Mouse (Mus musculus) lung, embryonic 15.5 days (tissue): ENCODE results near the gene Gbp8. TPM values are rescaled to one million over a fixed set of nuclear protein-coding genes. Genes with fewer than 3 reads are reported as not detected.
"Not testable (repeated sequence)": the region's sequence is repeated elsewhere in the genome, so short reads cannot be mapped to it uniquely, and the experiment has no call there.

Source experiments
- ATAC-seq: fragments of 200-750 bp; cut with Nextera tagmentation; 2 replicates; pipeline ENCODE4 v1.8.0; 2017; ENCODE audit warnings: moderate number of reproducible peaks, borderline replicate concordance; ENCODE audit not compliant: low FRiP score, low TSS enrichment; ENCODE audit errors: extremely low read depth
- H3K27ac ChIP-seq: fragments of 300-500 bp; sonication (generic); 2 replicates; pipeline ENCODE4 v1.5.1; 2015; ENCODE audit warnings: moderate library complexity, mild to moderate bottlenecking, inconsistent platforms
- H3K27me3 ChIP-seq: fragments of 300-500 bp; sonication (generic); 2 replicates; pipeline ENCODE4 v1.6.1; 2015; ENCODE audit warnings: inconsistent platforms
- H3K36me3 ChIP-seq: fragments of 300-500 bp; sonication (generic); 2 replicates; pipeline ENCODE4 v1.6.1; 2015; ENCODE audit warnings: inconsistent platforms
- H3K4me1 ChIP-seq: fragments of 300-500 bp; sonication (generic); 2 replicates; pipeline ENCODE4 v1.6.1; 2015; ENCODE audit warnings: inconsistent platforms
- H3K4me2 ChIP-seq: fragments of 300-500 bp; sonication (generic); 2 replicates; pipeline ENCODE4 v1.6.1; 2015; ENCODE audit warnings: inconsistent platforms, mild to moderate bottlenecking, moderate library complexity
- H3K4me3 ChIP-seq: fragments of 300-500 bp; sonication (generic); 2 replicates; pipeline ENCODE4 v1.5.1; 2015; ENCODE audit warnings: mild to moderate bottlenecking, inconsistent platforms
- H3K9ac ChIP-seq: fragments of 300-500 bp; sonication (generic); 2 replicates; pipeline ENCODE4 v1.6.1; 2015; ENCODE audit warnings: inconsistent platforms
- H3K9me3 ChIP-seq: fragments of 300-500 bp; sonication (generic); 2 replicates; pipeline ENCODE4 v1.6.1; 2016; ENCODE audit warnings: inconsistent platforms
- WGBS: fragments of 180-500 bp; shearing (Covaris S2); methylation state at CpG from one replicate; pipeline ENCODE4 v1.1.7; 2015; 5-methylcytosine and 5-hydroxymethylcytosine counted together
- polyA plus RNA-seq: library from polyadenylated mRNA; unstranded; fragments of >200 nt; fragmentation: Nextera tagmentation; extraction: Ambion mirVana; gene quantifications from 2 replicates; pipeline ENCODE4 v1.2.1, GENCODE M21; 2015

Gbp8 gene
- polyA plus RNA-seq, 1 experiment from 2014 or later: 1.3 TPM

GRCm38 (mm10) chr5:105053471-105054169 is 85.7 kb downstream of the Gbp8 start:
- WGBS: 63% methylated on average over 1 of the region's 1 CpGs
- not testable (repeated sequence) for H3K4me3 ChIP-seq, ATAC-seq, H3K27ac ChIP-seq, H3K4me2 ChIP-seq, H3K36me3 ChIP-seq, H3K9me3 ChIP-seq, H3K9ac ChIP-seq, H3K4me1 ChIP-seq, H3K27me3 ChIP-seq

GRCm38 (mm10) chr5:105032362-105032761 is 107.0 kb downstream of the Gbp8 start:
- Histone ChIP-seq H3K4me2 (no peak overlapping the region), H3K9ac (no peak overlapping the region), H3K9me3 (no peaks in the 10 kb centered on the region), H3K27ac (no peak overlapping the region), H3K27me3 (no peaks in the 10 kb centered on the region), H3K4me3 (no peak overlapping the region), H3K36me3 (no peaks in the 10 kb centered on the region), H3K4me1 (no peaks in the 10 kb centered on the region)
- ATAC-seq: no peak
- 54% methylated on average over 2 of the region's 2 CpGs for WGBS

- Histone ChIP-seq H3K27ac (no peak overlapping the region), H3K4me1 (no peaks in the 10 kb centered on the region), H3K4me3 (no peak overlapping the region), H3K36me3 (no peaks in the 10 kb centered on the region), H3K27me3 (no peaks in the 10 kb centered on the region), H3K4me2 (no peak overlapping the region), H3K9me3 (no peaks in the 10 kb centered on the region), H3K9ac (no peak overlapping the region)
- 58% methylated on average over 1 of the region's 1 CpGs for WGBS
- ATAC-seq: no peak
Measured at GRCm38 (mm10) chr5:105012551-105012950, 126.8 kb downstream of the Gbp8 start.

- Histone ChIP-seq H3K4me3 (no peak overlapping the region), H3K4me1 (no peaks in the 10 kb centered on the region), H3K27ac (no peak overlapping the region), H3K9ac (no peak overlapping the region), H3K36me3 (no peaks in the 10 kb centered on the region), H3K9me3 (no peaks in the 10 kb centered on the region), H3K4me2 (no peak overlapping the region), H3K27me3 (no peaks in the 10 kb centered on the region)
- no peak for ATAC-seq
- WGBS: 78% methylated on average over 4 of the region's 4 CpGs
Measured at GRCm38 (mm10) chr5:105011570-105011969, 127.8 kb downstream of the Gbp8 start.

GRCm38 (mm10) chr5:105010376-105010775 is 129.0 kb downstream of the Gbp8 start:
- H3K27ac ChIP-seq: no peak overlapping the region
- ATAC-seq: no peak
- no peaks in the 10 kb centered on the region for H3K4me1 ChIP-seq
- no peak overlapping the region for H3K4me2 ChIP-seq
- H3K9ac ChIP-seq: no peak overlapping the region
- H3K27me3 ChIP-seq: no peaks in the 10 kb centered on the region
- no peak overlapping the region for H3K4me3 ChIP-seq
- no peaks in the 10 kb centered on the region for H3K9me3 ChIP-seq
- no peaks in the 10 kb centered on the region for H3K36me3 ChIP-seq

GRCm38 (mm10) chr5:104989411-104989810 is 149.9 kb downstream of the Gbp8 start:
- WGBS: 75% methylated on average over 2 of the region's 2 CpGs
- ATAC-seq: no peak
- Histone ChIP-seq H3K4me3 (no peak overlapping the region), H3K27me3 (no peaks in the 10 kb centered on the region), H3K27ac (no peak overlapping the region), H3K4me1 (no peaks in the 10 kb centered on the region), H3K36me3 (no peaks in the 10 kb centered on the region), H3K4me2 (no peak overlapping the region), H3K9ac (no peak overlapping the region), H3K9me3 (no peaks in the 10 kb centered on the region)

GRCm38 (mm10) chr5:104988000-104988399 is 151.3 kb downstream of the Gbp8 start:
- H3K27me3 ChIP-seq: no peaks in the 10 kb centered on the region
- no peak overlapping the region for H3K9ac ChIP-seq
- 57% methylated on average over 2 of the region's 2 CpGs for WGBS
- H3K4me1 ChIP-seq: no peaks in the 10 kb centered on the region
- no peak overlapping the region for H3K27ac ChIP-seq
- H3K4me3 ChIP-seq: no peak overlapping the region
- no peak overlapping the region for H3K4me2 ChIP-seq
- no peaks in the 10 kb centered on the region for H3K9me3 ChIP-seq
- ATAC-seq: no peak
- no peaks in the 10 kb centered on the region for H3K36me3 ChIP-seq

- no peaks in the 10 kb centered on the region for H3K4me1 ChIP-seq
- H3K36me3 ChIP-seq: no peaks in the 10 kb centered on the region
- no peak overlapping the region for H3K4me3 ChIP-seq
- no peaks in the 10 kb centered on the region for H3K9me3 ChIP-seq
- H3K9ac ChIP-seq: no peak overlapping the region
- H3K27me3 ChIP-seq: no peaks in the 10 kb centered on the region
- ATAC-seq: no peak
- 54% methylated on average over 1 of the region's 1 CpGs for WGBS
- H3K4me2 ChIP-seq: no peak overlapping the region
- H3K27ac ChIP-seq: no peak overlapping the region
Measured at GRCm38 (mm10) chr5:104986706-104987105, 152.6 kb downstream of the Gbp8 start.

- H3K9me3 ChIP-seq: no peaks in the 10 kb centered on the region
- no peak within 1 kb of the TSS for H3K27ac ChIP-seq
- peak within 1 kb of the TSS; percentile 43 for H3K4me2 ChIP-seq
- ATAC-seq: no peak
- no peaks in the 10 kb centered on the region for H3K27me3 ChIP-seq
- no peaks in the 10 kb centered on the region for H3K36me3 ChIP-seq
- no peaks in the 10 kb centered on the region for H3K4me1 ChIP-seq
- H3K4me3 ChIP-seq: peak within 1 kb of the TSS; percentile 10; the same call in 1 of the 2 replicates
- 22% methylated on average over 11 of the region's 12 CpGs for WGBS
- no peak within 1 kb of the TSS for H3K9ac ChIP-seq
Measured at GRCm38 (mm10) chr5:104982535-104982934, 156.8 kb downstream of the Gbp8 start, which contains the start of gene Abcg3. TSS of gene Abcg3 (minus strand) at chr5:104982718.

- Histone ChIP-seq H3K27ac (no peak overlapping the region), H3K4me2 (no peak overlapping the region), H3K27me3 (no peaks in the 10 kb centered on the region), H3K4me1 (no peaks in the 10 kb centered on the region), H3K4me3 (no peak overlapping the region), H3K9me3 (no peaks in the 10 kb centered on the region), H3K9ac (no peak overlapping the region), H3K36me3 (no peaks in the 10 kb centered on the region)
- WGBS: 42% methylated on average over 2 of the region's 2 CpGs
- no peak for ATAC-seq
Measured at GRCm38 (mm10) chr5:104979040-104979513, 160.3 kb downstream of the Gbp8 start.
